Mouse (Mus musculus) testis, adult 2 months (tissue): ENCODE results near the gene Pole4.

Experiments
- CTCF ChIP-seq: fragments of 200-500 bp; IDR thresholded peaks from 2 replicates; pipeline ENCODE4 v1.5.1; 2012; ENCODE audit warnings: low read depth, mild to moderate bottlenecking, inconsistent platforms, low read length, moderate library complexity; ENCODE audit not compliant: control insufficient read depth, insufficient read depth, insufficient replicate concordance
- POLR2A ChIP-seq: fragments of 200-500 bp; IDR thresholded peaks from 2 replicates; pipeline ENCODE4 v1.6.1; 2012; ENCODE audit warnings: low read depth, mild to moderate bottlenecking, inconsistent platforms, low read length, moderate library complexity; ENCODE audit not compliant: control insufficient read depth

DNA sequence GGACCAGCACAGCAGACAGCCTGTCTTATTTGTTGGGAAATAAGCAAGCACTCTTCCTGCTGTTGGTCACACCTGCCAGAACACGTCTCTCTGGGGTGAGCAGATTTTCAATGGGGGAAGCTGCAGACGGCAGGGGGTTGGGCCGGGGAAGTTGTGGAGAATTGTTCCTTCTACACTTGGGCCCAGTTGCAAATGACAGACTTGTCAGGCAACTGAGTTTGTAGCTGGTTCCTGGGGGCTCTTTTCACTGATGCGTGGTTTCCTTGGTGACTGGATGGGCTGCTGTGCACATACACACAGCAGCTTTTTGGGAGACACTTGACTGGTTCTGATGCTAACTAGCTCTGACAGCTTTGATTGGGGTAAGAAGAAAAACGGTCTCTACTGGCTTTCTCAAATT, 5.3 kb downstream of the Pole4 start:
- TF ChIP-seq CTCF (no peak), POLR2A (no peak)
